Mouse (Mus musculus): Measurements from ENCODE around the gene Smpdl3a. TPM values are rescaled to one million over a fixed set of nuclear protein-coding genes. Genes with fewer than 3 reads are reported as not detected.
A peak's percentile ranks its signal among the peaks of the same experiment; 100 is the strongest.

Smpdl3a gene
- polyA plus RNA-seq (2016; fragmentation: Nextera tagmentation; extraction: Ambion mirVana), result 7.5 and 7.7 TPM in 2 replicates

DNA sequence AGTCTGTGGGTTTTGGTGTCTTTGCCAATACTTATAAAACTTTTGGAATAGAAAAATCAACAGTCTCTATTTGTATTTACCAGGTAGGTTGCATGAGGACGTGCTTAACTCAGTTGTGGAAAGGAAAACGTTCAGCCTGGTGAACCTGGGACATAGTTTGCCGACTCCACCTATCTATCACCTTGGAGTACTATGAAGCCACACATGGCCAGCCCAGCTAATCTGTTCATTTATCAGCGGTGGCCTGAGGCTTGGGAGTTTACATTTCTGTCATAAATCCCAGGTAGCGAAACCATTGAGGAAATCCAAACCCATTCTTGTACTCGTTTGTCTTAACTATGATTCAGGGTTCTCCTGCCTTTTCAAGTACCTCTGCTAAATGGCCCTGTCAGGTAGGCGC lies at the start of gene Smpdl3a:
TSS of gene Smpdl3a (plus strand) at position 318 of the 400 bp plus-strand sequence.
- 85% methylated on average over 7 of the region's 7 CpGs for WGBS
- Histone ChIP-seq H3K36me3 (replicated peaks) (peaks cover 23% of the 10 kb centered on the region), H3K4me1 (peaks cover 20% of the 10 kb centered on the region), H3K9ac (peak within 1 kb of the TSS; percentile 60), H3K9me3 (peaks cover 13% of the 10 kb centered on the region; the same call in 1 of the 2 replicates), H3K27ac (0 out of 2 replicates have a peak within 1 kb of the TSS, but pooled peaks have one; percentile 46), H3K27me3 (no peaks in the 10 kb centered on the region), H3K4me3 (replicated peaks) (peak within 1 kb of the TSS; percentile 53), H3K4me2 (peak within 1 kb of the TSS; percentile 84)
- no peak for ATAC-seq (ENCODE audit: low FRiP score)

DNA sequence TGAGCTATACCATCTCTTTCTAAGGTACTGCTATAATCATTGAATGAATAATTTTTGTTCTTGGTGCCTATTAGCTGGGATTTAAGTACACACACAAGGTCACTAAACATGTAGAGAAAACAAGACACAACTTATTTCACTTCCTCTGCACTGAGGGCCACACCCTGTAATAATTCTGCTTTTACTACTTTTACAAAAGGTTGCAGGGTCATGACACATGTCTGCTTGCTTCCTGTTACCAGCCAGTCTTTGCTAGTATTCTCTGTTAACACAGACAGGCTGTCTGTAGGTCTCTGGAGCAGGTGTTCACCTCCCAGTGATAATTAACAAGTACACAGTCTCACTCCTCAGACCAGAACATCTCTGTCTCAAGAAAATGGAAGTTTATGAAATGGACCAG lies 48.7 kb upstream of the Smpdl3a start:
- H3K4me2 ChIP-seq, result no peak overlapping the region
- H3K4me1 ChIP-seq, result peaks cover 6% of the 10 kb centered on the region; the same call in 1 of the 2 replicates
- H3K27ac ChIP-seq, result no peak overlapping the region
- no peaks in the 10 kb centered on the region for H3K36me3 ChIP-seq (replicated peaks)
- no peak overlapping the region for H3K9ac ChIP-seq
- no peak overlapping the region for H3K4me3 ChIP-seq (replicated peaks)
- no peak for ATAC-seq (ENCODE audit: low FRiP score)
- H3K27me3 ChIP-seq, result no peaks in the 10 kb centered on the region
- no peaks in the 10 kb centered on the region for H3K9me3 ChIP-seq

DNA sequence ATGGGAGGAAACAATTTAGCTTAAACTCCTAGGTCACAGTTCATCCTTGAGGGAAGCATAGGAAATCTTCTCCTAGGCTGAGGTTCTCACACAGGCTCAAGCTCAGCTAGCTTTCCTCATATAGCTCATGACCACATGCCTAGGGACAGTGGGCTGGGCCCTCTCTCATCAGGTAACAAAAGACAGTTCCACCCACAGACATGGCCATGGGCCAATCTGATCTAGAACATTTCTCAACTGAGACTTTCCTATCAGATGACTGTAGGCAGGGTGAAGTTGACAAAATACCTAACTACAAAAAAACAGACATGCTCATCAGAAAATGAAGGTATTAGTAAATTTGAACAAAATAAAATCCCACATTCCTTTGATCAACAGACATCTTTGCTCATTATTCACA lies 47.0 kb upstream of the Smpdl3a start:
- no peak overlapping the region for H3K9ac ChIP-seq
- no peak for ATAC-seq (ENCODE audit: low FRiP score)
- no peaks in the 10 kb centered on the region for H3K27me3 ChIP-seq
- no peak overlapping the region for H3K27ac ChIP-seq
- H3K9me3 ChIP-seq, result no peaks in the 10 kb centered on the region
- H3K4me1 ChIP-seq, result peaks cover 6% of the 10 kb centered on the region; the same call in 1 of the 2 replicates
- H3K4me3 ChIP-seq (replicated peaks), result no peak overlapping the region
- H3K4me2 ChIP-seq, result no peak overlapping the region
- H3K36me3 ChIP-seq (replicated peaks), result no peaks in the 10 kb centered on the region

DNA sequence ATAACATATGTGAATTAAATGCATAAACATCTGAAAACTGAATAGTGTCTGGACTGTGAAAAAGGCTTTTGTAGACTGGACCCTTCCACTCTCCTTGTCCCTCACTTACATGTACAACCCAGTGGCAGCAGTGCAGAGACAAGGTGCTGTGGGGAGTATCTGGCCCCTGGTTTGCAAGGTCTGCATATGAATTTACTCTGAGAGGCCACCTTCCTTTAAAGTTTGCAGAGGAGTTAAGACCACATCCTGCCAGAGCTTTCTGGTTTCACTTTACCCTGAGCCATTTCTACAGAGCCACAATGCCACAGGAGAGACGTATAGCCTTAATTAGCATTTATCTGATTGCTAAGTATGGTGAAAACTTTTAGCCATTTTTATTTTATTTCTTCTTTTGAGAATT lies 40.8 kb upstream of the Smpdl3a start:
- ATAC-seq (ENCODE audit: low FRiP score), result no peak
- WGBS, result 84% methylated on average over 1 of the region's 1 CpGs

DNA sequence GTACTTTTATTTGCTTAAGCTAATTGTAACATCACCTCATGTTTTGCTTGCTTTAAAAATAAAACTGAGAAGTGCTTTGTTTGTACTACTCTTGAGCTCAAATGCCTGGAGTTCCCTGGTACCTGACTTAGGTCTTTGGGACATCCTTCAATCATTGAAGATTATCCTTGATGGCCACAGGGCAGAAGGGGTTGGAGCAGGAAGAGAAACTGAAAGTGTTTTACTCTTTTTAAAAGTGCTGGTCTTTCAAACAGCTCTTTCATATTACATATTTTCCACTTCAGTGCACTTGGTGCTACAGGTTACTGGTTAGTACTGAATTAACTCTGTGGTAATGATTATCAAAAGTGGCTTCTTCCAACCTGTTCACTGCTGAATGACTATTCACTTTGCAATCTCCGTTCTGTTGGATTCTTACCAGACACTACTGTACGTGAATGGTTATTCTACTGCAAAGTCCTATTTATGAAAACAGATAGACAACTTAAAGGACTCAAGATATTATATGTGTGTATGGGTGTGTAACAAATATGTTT lies 38.9 kb upstream of the Smpdl3a start:
- no peaks in the 10 kb centered on the region for H3K36me3 ChIP-seq (replicated peaks)
- H3K9me3 ChIP-seq, result no peaks in the 10 kb centered on the region
- no peak overlapping the region for H3K4me3 ChIP-seq (replicated peaks)
- no peak overlapping the region for H3K9ac ChIP-seq
- H3K27ac ChIP-seq, result no peak overlapping the region
- H3K27me3 ChIP-seq, result no peaks in the 10 kb centered on the region
- ATAC-seq (ENCODE audit: low FRiP score), result no peak
- no peak overlapping the region for H3K4me2 ChIP-seq
- no peaks in the 10 kb centered on the region for H3K4me1 ChIP-seq
- 85% methylated on average over 2 of the region's 2 CpGs for WGBS

More for the DNA sequence above, 40.8 kb upstream of the Smpdl3a start:
- H3K9ac ChIP-seq, result no peak overlapping the region; the same call in 1 of the 2 replicates
- H3K27me3 ChIP-seq, result no peaks in the 10 kb centered on the region
- no peaks in the 10 kb centered on the region for H3K9me3 ChIP-seq
- no peak overlapping the region for H3K4me3 ChIP-seq (replicated peaks)
- H3K4me2 ChIP-seq, result no peak overlapping the region
- no peak overlapping the region for H3K27ac ChIP-seq
- H3K4me1 ChIP-seq, result no peaks in the 10 kb centered on the region
- H3K36me3 ChIP-seq (replicated peaks), result no peaks in the 10 kb centered on the region

DNA sequence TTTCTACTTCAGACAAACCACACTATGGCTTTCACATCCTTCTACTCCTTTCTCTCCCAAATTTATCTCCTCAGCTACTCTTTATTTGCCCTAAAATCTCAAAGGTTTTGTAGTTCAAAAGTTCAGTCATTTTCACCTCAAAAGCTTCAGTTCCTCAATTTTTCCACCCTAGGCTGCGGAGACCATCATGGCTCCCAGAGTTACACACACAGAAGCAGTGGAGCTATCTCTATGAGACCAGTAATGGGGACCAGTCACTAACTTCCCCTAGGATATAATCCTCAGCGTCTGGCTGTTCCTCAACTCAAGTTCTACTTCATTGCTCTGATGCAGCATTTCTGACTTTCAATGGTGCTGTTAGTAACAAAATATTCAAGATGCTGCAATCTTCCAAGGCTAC lies 35.1 kb upstream of the Smpdl3a start:
- Histone ChIP-seq H3K4me2 (no peak overlapping the region), H3K27me3 (no peaks in the 10 kb centered on the region), H3K36me3 (replicated peaks) (no peaks in the 10 kb centered on the region), H3K4me3 (replicated peaks) (no peak overlapping the region), H3K9me3 (no peaks in the 10 kb centered on the region), H3K9ac (no peak overlapping the region), H3K27ac (no peak overlapping the region), H3K4me1 (no peaks in the 10 kb centered on the region)
- 91% methylated on average over 2 of the region's 2 CpGs for WGBS
- no peak for ATAC-seq (ENCODE audit: low FRiP score)

DNA sequence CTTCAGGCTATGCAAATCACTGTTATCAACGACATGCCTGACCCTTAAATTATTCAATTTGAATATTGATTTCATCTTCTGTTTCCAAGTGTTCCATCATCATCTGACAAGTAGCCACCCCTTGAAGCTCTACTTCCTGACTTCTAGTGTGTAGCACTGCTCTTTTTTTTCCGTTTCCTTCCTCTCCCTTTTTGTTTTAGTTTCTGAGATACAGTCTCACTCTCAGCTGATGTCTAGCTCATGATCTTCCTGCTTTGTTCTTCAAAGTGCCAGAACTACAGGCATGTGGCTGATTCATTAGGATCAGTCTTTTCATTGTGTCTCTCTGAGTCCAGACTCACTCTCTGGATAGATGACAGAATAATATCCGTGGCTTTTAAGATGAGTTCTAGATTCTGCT lies 33.4 kb upstream of the Smpdl3a start:
- WGBS, result 74% methylated on average over 3 of the region's 3 CpGs
- Histone ChIP-seq H3K4me2 (no peak overlapping the region), H3K9ac (no peak overlapping the region), H3K27me3 (no peaks in the 10 kb centered on the region), H3K27ac (no peak overlapping the region), H3K9me3 (no peaks in the 10 kb centered on the region), H3K4me3 (replicated peaks) (no peak overlapping the region), H3K4me1 (no peaks in the 10 kb centered on the region), H3K36me3 (replicated peaks) (no peaks in the 10 kb centered on the region)
- ATAC-seq (ENCODE audit: low FRiP score), result no peak

DNA sequence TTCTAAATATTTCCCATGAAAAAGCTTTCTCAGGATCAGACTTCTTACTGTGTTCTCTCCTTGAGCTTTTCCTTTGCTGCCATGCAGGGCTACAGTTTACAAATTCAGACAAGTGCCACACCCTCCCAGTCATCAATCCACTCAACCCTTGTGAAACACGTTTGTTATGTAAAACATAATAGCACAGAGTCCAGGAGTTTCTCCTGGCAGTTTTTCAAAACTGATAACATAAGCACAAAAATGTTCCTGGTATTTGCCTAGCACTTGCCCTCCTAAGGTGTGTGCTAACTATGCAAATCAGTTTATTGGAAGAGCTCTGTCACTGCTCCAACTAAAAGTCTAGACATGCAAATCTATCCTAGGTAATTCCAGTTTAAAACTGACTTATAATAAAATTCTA lies 31.1 kb upstream of the Smpdl3a start:
- H3K27ac ChIP-seq, result no peak overlapping the region
- no peaks in the 10 kb centered on the region for H3K27me3 ChIP-seq
- H3K4me1 ChIP-seq, result no peaks in the 10 kb centered on the region
- no peak overlapping the region for H3K4me2 ChIP-seq
- H3K9ac ChIP-seq, result no peak overlapping the region
- H3K4me3 ChIP-seq (replicated peaks), result no peak overlapping the region
- no peak for ATAC-seq (ENCODE audit: low FRiP score)
- H3K36me3 ChIP-seq (replicated peaks), result no peaks in the 10 kb centered on the region
- 49% methylated on average over 1 of the region's 1 CpGs for WGBS
- H3K9me3 ChIP-seq, result no peaks in the 10 kb centered on the region

DNA sequence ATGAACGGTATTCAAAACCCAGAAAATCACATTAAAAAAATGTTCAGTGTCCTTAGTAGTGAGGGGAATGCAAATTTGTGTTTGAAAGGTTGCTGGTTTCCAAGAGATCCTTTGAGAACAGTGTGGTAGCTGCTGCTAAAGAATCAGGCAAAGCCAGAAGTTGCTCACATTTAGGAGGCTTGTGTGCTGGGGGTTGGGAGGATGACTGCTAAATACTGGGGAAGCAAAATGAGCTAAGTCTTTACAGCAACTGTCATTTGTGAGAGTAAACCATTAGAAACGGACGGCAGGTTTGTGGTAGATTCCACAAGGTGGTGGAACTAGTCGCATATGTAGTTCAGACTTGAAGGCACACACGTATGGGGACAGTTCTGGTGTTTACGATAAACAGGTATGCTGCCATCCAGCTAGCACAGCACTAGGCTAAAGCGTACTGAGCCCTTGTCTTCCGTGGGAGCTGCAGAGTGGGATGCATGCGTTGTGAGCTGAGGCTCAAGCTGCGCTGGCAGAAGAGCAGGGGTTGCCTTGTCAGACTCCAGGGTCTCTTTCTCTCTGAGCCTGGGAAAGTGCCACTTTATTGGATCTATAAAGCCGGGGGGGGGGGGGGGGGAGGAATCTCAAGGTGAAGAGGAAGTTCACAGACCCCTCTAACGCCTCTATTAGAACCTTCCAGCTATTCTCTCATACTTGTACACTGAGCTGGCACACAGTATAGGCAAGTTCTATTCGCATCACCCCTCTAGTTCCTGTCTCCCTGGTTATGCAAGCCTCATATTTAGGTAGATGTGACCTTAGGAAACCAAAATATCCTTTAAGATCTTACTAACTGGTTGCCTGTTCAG lies 10.6 kb upstream of the Smpdl3a start:
- Histone ChIP-seq H3K4me3 (replicated peaks) (0 out of 2 replicates have a peak overlapping the region, but pooled peaks have one; percentile 4), H3K9ac (no peak overlapping the region), H3K9me3 (no peaks in the 10 kb centered on the region), H3K36me3 (replicated peaks) (0 out of 2 replicates have a peak, but pooled peaks cover 1% of the 10 kb centered on the region), H3K27me3 (no peaks in the 10 kb centered on the region), H3K4me1 (peaks cover 40% of the 10 kb centered on the region), H3K27ac (peak overlapping the region; percentile 94), H3K4me2 (peak overlapping the region; percentile 53)
- 14% methylated on average over 13 of the region's 13 CpGs for WGBS
- ATAC-seq (ENCODE audit: low FRiP score), result peak; percentile 68

DNA sequence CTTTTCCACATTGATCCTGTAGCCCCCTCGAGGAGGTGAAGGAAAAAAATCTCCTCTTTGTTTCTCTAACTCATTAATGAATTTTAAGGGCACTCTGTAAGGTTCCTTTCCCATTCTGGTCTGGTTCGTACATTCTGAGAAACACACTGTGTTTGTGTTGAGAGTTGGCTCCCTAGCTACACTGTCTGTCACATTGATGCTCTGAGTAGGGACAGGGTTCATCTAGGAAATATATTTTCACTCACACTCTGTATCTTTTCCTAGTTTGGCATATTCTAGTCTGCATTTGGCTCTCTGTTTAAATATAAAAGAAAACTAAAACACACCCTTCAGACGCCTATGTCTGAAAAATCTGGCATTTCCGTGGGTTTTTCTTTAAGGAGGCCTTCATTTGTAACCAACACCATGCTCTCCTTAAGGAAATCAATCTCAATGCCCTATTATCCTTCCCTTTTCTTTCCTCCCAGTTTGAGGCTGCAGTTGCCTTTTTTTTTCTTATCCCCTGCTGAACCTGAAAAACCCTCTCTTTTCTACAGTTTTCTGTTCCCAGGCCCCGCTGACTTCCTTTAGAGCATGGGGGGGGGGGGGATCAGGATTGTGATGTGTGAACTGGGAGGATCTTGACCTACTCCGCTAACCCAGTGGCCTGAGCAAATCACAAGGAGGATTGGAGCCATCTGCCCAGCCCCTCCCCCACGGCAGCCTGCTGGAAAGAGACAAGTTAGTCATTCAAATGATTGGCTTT lies 9.8 kb upstream of the Smpdl3a start:
- H3K9me3 ChIP-seq, result no peaks in the 10 kb centered on the region
- peak overlapping the region; percentile 66 for H3K9ac ChIP-seq
- peak overlapping the region; percentile 53 for H3K4me2 ChIP-seq
- H3K27ac ChIP-seq, result peak overlapping the region; percentile 94
- H3K4me1 ChIP-seq, result peaks cover 40% of the 10 kb centered on the region
- H3K4me3 ChIP-seq (replicated peaks), result peak overlapping the region; percentile 46
- H3K27me3 ChIP-seq, result no peaks in the 10 kb centered on the region
- peaks cover 7% of the 10 kb centered on the region; the same call in 1 of the 2 replicates for H3K36me3 ChIP-seq (replicated peaks)
- 2% methylated on average over 7 of the region's 7 CpGs for WGBS
- ATAC-seq (ENCODE audit: low FRiP score), result peak; percentile 87

DNA sequence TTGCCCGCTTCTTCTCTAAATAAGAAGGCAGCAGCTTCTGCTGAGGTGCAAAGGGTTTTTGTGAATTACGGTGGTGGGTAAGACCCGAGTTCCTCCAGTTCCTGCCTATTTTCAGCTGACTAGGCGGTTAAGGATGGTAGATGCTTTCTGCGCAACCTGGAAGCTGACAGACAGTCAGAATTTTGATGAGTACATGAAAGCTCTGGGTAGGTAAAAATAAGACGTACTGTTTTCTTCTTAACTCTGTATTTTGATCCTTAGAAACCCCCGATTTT lies 9.3 kb upstream of the Smpdl3a start, which contains the start of gene Fabp7:
TSS of gene Fabp7 (plus strand) at position 6 of the 275 bp plus-strand sequence.
- Histone ChIP-seq H3K27me3 (no peaks in the 10 kb centered on the region), H3K4me3 (replicated peaks) (peak within 1 kb of the TSS; percentile 46), H3K36me3 (replicated peaks) (peaks cover 7% of the 10 kb centered on the region; the same call in 1 of the 2 replicates), H3K27ac (peak within 1 kb of the TSS; percentile 94), H3K4me2 (peak within 1 kb of the TSS; percentile 53), H3K4me1 (peaks cover 40% of the 10 kb centered on the region), H3K9me3 (no peaks in the 10 kb centered on the region), H3K9ac (peak within 1 kb of the TSS; percentile 66)
- no peak for ATAC-seq (ENCODE audit: low FRiP score)
- 3% methylated on average over 7 of the region's 7 CpGs for WGBS

DNA sequence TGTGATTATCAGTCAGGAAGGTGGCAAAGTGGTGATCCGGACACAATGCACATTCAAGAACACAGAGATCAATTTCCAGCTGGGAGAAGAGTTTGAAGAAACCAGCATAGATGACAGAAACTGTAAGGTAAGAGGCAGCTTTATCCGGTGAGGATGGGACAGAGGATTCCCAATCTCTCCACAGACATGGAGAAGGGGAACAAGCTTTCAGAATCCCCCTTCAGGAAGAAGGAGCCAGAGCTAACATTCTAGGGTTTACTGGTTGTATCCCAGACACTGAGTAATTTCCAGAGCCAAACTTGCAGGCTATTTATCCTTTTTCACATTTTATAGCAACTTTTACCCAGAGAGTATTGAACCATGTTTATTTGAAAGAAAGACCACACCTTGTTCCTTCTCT lies 8.6 kb upstream of the Smpdl3a start:
- H3K27ac ChIP-seq, result peak overlapping the region; percentile 94
- H3K36me3 ChIP-seq (replicated peaks), result peaks cover 10% of the 10 kb centered on the region; the same call in 1 of the 2 replicates
- H3K4me3 ChIP-seq (replicated peaks), result peak overlapping the region; percentile 46
- no peak for ATAC-seq (ENCODE audit: low FRiP score)
- peaks cover 40% of the 10 kb centered on the region for H3K4me1 ChIP-seq
- H3K9me3 ChIP-seq, result no peaks in the 10 kb centered on the region
- 32% methylated on average over 2 of the region's 2 CpGs for whole genome bisulfite sequencing
- H3K9ac ChIP-seq, result peak overlapping the region; percentile 66
- peak overlapping the region; percentile 53 for H3K4me2 ChIP-seq
- H3K27me3 ChIP-seq, result no peaks in the 10 kb centered on the region

Measured in forebrain, embryonic 12.5 days (tissue).